Mouse (Mus musculus): ENCODE measurements around the gene Tbc1d16.

DNA sequence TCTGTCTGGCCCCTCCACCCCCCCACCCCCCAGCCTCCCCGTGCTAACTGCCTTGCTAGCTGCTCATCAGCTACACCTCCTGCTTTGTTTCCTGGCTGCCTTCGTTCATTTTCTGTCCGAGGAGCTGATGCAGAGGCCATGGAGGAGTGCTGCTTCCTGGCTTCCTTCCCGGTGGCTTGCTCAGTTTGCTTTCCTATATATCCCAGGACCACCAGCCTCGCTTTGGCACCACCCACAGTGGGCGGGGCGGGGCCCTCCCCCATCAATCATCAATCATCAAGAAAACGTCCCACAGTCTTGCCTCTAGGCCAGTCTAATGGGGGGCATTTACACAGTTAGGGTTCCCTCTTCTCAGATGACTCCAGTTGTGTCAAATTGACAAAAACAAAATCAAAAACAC is 8.1 kb upstream of the Tbc1d16 start:
- no peak for TF ChIP-seq CTCF (IDR thresholded peaks at IDR 0.05; ENCODE audit: low read depth, low read length)
- no peak for TF ChIP-seq POLR2A (IDR thresholded peaks at IDR 0.05; ENCODE audit: borderline replicate concordance, low read depth, low read length)

Measured in bone marrow macrophage, adult 2 months (primary cell).